Mouse (Mus musculus) limb, embryonic 10.5 days (tissue): ENCODE data around the gene Cenpe. TPM values are rescaled to one million over a fixed set of nuclear protein-coding genes. Genes with fewer than 3 reads are reported as not detected.

Experiments
- DNase-seq: peaks from one replicate; pipeline ENCODE4 v3.0.0-alpha.2; 2017; ENCODE audit warnings: low spot score
- H3K27ac ChIP-seq: fragments of 300-500 bp; sonication (generic); 2 replicates; pipeline ENCODE4 v1.5.1; 2016; ENCODE audit warnings: mild to moderate bottlenecking
- H3K27me3 ChIP-seq: fragments of 300-500 bp; sonication (generic); 2 replicates; pipeline ENCODE4 v1.6.1; 2016; ENCODE audit warnings: low read depth, mild to moderate bottlenecking; ENCODE audit not compliant: poor library complexity, severe bottlenecking
- H3K36me3 ChIP-seq: fragments of 300-500 bp; sonication (generic); 2 replicates; pipeline ENCODE4 v1.6.1; 2016; ENCODE audit warnings: mild to moderate bottlenecking, moderate library complexity
- H3K4me1 ChIP-seq: fragments of 300-500 bp; sonication (generic); 2 replicates; pipeline ENCODE4 v1.6.1; 2016
- H3K4me3 ChIP-seq: fragments of 300-500 bp; sonication (generic); 2 replicates; pipeline ENCODE4 v1.5.1; 2016; ENCODE audit warnings: mild to moderate bottlenecking, moderate library complexity
- H3K9me3 ChIP-seq: fragments of 300-500 bp; sonication (generic); replicated peaks from 2 replicates; pipeline ENCODE4 v1.6.1; 2016; ENCODE audit warnings: mild to moderate bottlenecking
- WGBS: fragments of 180-500 bp; shearing (Covaris S2); methylation state at CpG from one replicate; pipeline ENCODE4 v1.1.7; 2016; 5-methylcytosine and 5-hydroxymethylcytosine counted together
- polyA plus RNA-seq: library from polyadenylated mRNA; unstranded; fragments of >200 nt; fragmentation: Nextera tagmentation; extraction: Ambion mirVana; gene quantifications from 2 replicates; pipeline ENCODE4 v1.2.1, GENCODE M21; 2016

The Cenpe gene
- polyA plus RNA-seq, 1 experiment from 2014 or later: 39.5 TPM

GRCm38 (mm10) chr3:135315720-135316425 is 103.5 kb downstream of the Cenpe start:
- DNase-seq: no peak
- Histone ChIP-seq H3K4me3 (no peak overlapping the region), H3K27me3 (no peaks in the 10 kb centered on the region), H3K4me1 (no peaks in the 10 kb centered on the region), H3K27ac (no peak overlapping the region), H3K36me3 (no peaks in the 10 kb centered on the region), H3K9me3 (no peaks in the 10 kb centered on the region)
- WGBS: 87% methylated on average over 9 of the region's 9 CpGs

DNA sequence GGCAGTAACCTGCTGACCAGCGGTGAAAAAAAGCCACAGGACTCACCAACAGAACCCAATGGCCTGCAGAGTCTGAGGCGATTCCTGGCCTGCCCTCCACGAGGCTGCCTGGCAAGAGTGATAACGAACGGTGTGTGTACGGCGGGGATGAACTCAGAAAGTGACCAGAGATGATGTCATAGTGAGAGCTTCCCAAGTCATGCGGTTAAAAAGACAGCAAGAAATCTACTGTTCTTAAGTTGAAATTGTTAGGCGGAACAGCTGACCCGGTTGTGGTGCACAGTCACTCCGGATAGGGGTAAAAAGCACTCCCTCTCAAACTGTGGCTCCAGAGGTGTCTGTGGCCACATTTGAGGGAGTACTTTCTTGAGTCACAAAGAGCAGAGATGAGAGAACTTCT is 106.0 kb downstream of the Cenpe start:
- H3K9me3 ChIP-seq: no peaks in the 10 kb centered on the region
- no peaks in the 10 kb centered on the region for H3K27me3 ChIP-seq
- H3K27ac ChIP-seq: no peak overlapping the region
- DNase-seq: no peak
- H3K36me3 ChIP-seq: no peaks in the 10 kb centered on the region
- no peaks in the 10 kb centered on the region for H3K4me1 ChIP-seq
- WGBS: 82% methylated on average over 11 of the region's 11 CpGs
- no peak overlapping the region for H3K4me3 ChIP-seq

Other genes with a start within 250 kb of the Cenpe start
- gene Bdh2, start 68.7 kb downstream of the Cenpe start, polyA plus RNA-seq: 3.6 and 6.1 TPM in 2 replicates
- 3.9 and 4.1 TPM in 2 replicates for gene Slc9b2, start 95.2 kb downstream of the Cenpe start, polyA plus RNA-seq
- 0.11 and 0.30 TPM in 2 replicates for gene Slc9b1, start 135.5 kb downstream of the Cenpe start, polyA plus RNA-seq
- gene Cisd2, start 211.4 kb downstream of the Cenpe start, polyA plus RNA-seq: 66.4 and 75.3 TPM in 2 replicates
- 530 and 546 TPM in 2 replicates for gene Ube2d3, start 225.6 kb downstream of the Cenpe start, polyA plus RNA-seq